Mouse (Mus musculus): ENCODE results near the gene Arhgap22.

DNA sequence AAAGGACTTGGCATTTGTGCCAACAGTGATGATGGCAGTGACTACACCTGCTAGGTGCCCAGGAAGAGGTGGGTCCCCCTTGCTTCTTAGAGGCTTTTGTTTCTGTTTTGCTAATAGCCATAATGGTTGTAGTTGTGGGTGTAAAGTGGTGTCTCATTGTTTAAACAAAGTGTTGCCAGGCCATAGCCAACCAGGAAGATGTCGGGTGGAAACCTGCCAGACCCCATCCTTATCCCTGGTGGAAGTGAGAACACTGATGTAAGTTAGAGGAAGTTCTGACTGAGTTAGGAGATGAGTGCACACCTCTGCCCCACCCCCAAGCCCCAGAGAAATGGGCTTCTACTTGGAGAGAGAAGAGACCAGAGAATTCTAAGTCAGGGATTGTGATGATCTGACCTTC lies 134.3 kb downstream of the Arhgap22 start:
- no peak for TF ChIP-seq CTCF (IDR thresholded peaks at IDR 0.05; ENCODE audit: borderline replicate concordance, insufficient read depth, low read depth, low read length)
- TF ChIP-seq POLR2A (IDR thresholded peaks at IDR 0.05; ENCODE audit: borderline replicate concordance, insufficient read depth, low read length): no peak

Data from cerebellum, adult 2 months (tissue).